Comparison of ENCODE assay signal across 10 mouse cellular contexts in genomic region chr11:88482236-88482635, GRCm38 (mm10).
DNase-seq lines count a peak whose midpoint lies in the region; ATAC-seq lines count a peak whose summit lies in the region.
"Had no signal": no experiment of that assay in that cellular context is flagged by ENCODE, and none has a peak within 500 bp of the region (broad histone marks: within the 10 kb centered on the region; RNA-seq: fewer than 3 reads in every experiment).

No protein-coding gene starts in this region.

- H3K4me2 ChIP-seq in kidney, embryonic 16.5 days (replicated peaks; ENCODE audit: low read depth, low read length): no peak overlapping the region
- H3K4me2 ChIP-seq in embryonic facial prominence, embryonic 14.5 days (ENCODE audit: low read depth, low read length): no peak overlapping the region
- peak overlapping the region; percentile 28 for H3K4me2 ChIP-seq in hindbrain, embryonic 12.5 days (replicated peaks)
- peak overlapping the region; percentile 5; the same call in 1 of the 2 replicates for H3K4me2 ChIP-seq in neural tube, embryonic 13.5 days
- H3K4me2 ChIP-seq: liver, embryonic 13.5 days had no signal

- no peak for DNase-seq in kidney, postnatal 36 days
- no peak for DNase-seq in embryonic facial prominence, embryonic 14.5 days (ENCODE audit: low spot score)
- no peak for DNase-seq in natural killer cell, adult 2 months (ENCODE audit: low spot score in 2 of 2)
- DNase-seq in adipocyte (ENCODE audit: low spot score): no peak
- DNase-seq: liver, embryonic 13.5 days; right cerebral cortex, adult 18-20 months had no signal

- no peak for ATAC-seq in kidney, embryonic 16.5 days (ENCODE audit: low FRiP score, low TSS enrichment)
- no peak for ATAC-seq in embryonic facial prominence, embryonic 14.5 days (ENCODE audit: low read depth)
- ATAC-seq in hindbrain, embryonic 12.5 days (ENCODE audit: low FRiP score): no peak
- no peak for ATAC-seq in neural tube, embryonic 13.5 days (ENCODE audit: low read depth)

- peaks cover 3% of the 10 kb centered on the region; the same call in 1 of the 2 replicates for H3K36me3 ChIP-seq in kidney, embryonic 16.5 days (ENCODE audit: insufficient read depth, low read length)
- peaks cover 15% of the 10 kb centered on the region; the same call in 1 of the 2 replicates for H3K36me3 ChIP-seq in embryonic facial prominence, embryonic 14.5 days (ENCODE audit: control insufficient read depth, insufficient read depth, low read length)
- H3K36me3 ChIP-seq in hindbrain, embryonic 12.5 days: no peaks in the 10 kb centered on the region
- no peaks in the 10 kb centered on the region for H3K36me3 ChIP-seq in neural tube, embryonic 13.5 days
- H3K36me3 ChIP-seq: liver, embryonic 13.5 days had no signal

- H3K27me3 ChIP-seq in kidney, embryonic 16.5 days (ENCODE audit: insufficient read depth, low read length): no peaks in the 10 kb centered on the region
- no peaks in the 10 kb centered on the region for H3K27me3 ChIP-seq in embryonic facial prominence, embryonic 14.5 days (replicated peaks; ENCODE audit: control insufficient read depth, insufficient read depth, low read length)
- H3K27me3 ChIP-seq in hindbrain, embryonic 12.5 days: no peaks in the 10 kb centered on the region
- H3K27me3 ChIP-seq in neural tube, embryonic 13.5 days: no peaks in the 10 kb centered on the region
- H3K27me3 ChIP-seq: CH12.LX; liver, embryonic 13.5 days had no signal

- no peak overlapping the region for H3K9ac ChIP-seq in kidney, embryonic 16.5 days (replicated peaks; ENCODE audit: low read length)
- no peak overlapping the region for H3K9ac ChIP-seq in embryonic facial prominence, embryonic 14.5 days (ENCODE audit: low read depth, low read length)
- no peak overlapping the region for H3K9ac ChIP-seq in hindbrain, embryonic 12.5 days
- peak overlapping the region; percentile 27; the same call in 1 of the 2 replicates for H3K9ac ChIP-seq in neural tube, embryonic 13.5 days
- H3K9ac ChIP-seq: liver, embryonic 13.5 days had no signal

- peaks cover 34% of the 10 kb centered on the region for H3K4me1 ChIP-seq in kidney, embryonic 16.5 days (ENCODE audit: insufficient read depth, low read length)
- peaks cover 18% of the 10 kb centered on the region for H3K4me1 ChIP-seq in embryonic facial prominence, embryonic 14.5 days (ENCODE audit: control insufficient read depth, insufficient read depth, low read length)
- H3K4me1 ChIP-seq in hindbrain, embryonic 12.5 days: peaks cover 76% of the 10 kb centered on the region
- H3K4me1 ChIP-seq in neural tube, embryonic 13.5 days (replicated peaks): peaks cover 86% of the 10 kb centered on the region

- 80% methylated on average over 6 of the region's 6 CpGs for WGBS in kidney, embryonic 16.5 days
- 56% methylated on average over 6 of the region's 6 CpGs for WGBS in embryonic facial prominence, embryonic 14.5 days
- 14% methylated on average over 6 of the region's 6 CpGs for WGBS in hindbrain, embryonic 12.5 days
- WGBS in neural tube, embryonic 13.5 days: 19% methylated on average over 6 of the region's 6 CpGs

- H3K4me3 ChIP-seq in kidney, embryonic 16.5 days (ENCODE audit: low read length): no peak overlapping the region
- no peak overlapping the region for H3K4me3 ChIP-seq in embryonic facial prominence, embryonic 14.5 days (ENCODE audit: low read depth, low read length)
- H3K4me3 ChIP-seq in hindbrain, embryonic 12.5 days: no peak overlapping the region
- no peak overlapping the region for H3K4me3 ChIP-seq in neural tube, embryonic 13.5 days
- H3K4me3 ChIP-seq: liver, embryonic 13.5 days had no signal

- no peaks in the 10 kb centered on the region for H3K9me3 ChIP-seq in kidney, embryonic 16.5 days (ENCODE audit: low read length)
- H3K9me3 ChIP-seq in embryonic facial prominence, embryonic 14.5 days (ENCODE audit: control insufficient read depth, low read length): no peaks in the 10 kb centered on the region
- H3K9me3 ChIP-seq in hindbrain, embryonic 12.5 days (replicated peaks): no peaks in the 10 kb centered on the region
- H3K9me3 ChIP-seq in neural tube, embryonic 13.5 days: no peaks in the 10 kb centered on the region
- H3K9me3 ChIP-seq: liver, embryonic 13.5 days had no signal

- H3K27ac ChIP-seq in kidney, embryonic 16.5 days (ENCODE audit: low read length): peak overlapping the region; percentile 66; the same call in 1 of the 2 replicates
- H3K27ac ChIP-seq in embryonic facial prominence, embryonic 14.5 days (replicated peaks; ENCODE audit: low read depth, low read length): 0 out of 2 replicates have a peak overlapping the region, but pooled peaks have one; percentile 18
- peak overlapping the region; percentile 95 for H3K27ac ChIP-seq in hindbrain, embryonic 12.5 days
- H3K27ac ChIP-seq in neural tube, embryonic 13.5 days (replicated peaks): peak overlapping the region; percentile 90
- H3K27ac ChIP-seq: liver, embryonic 13.5 days had no signal

Comparison
In these comparisons a context has a peak if more than half of its experiments do, and no peak if none do; other contexts are left out.
1. H3K27ac ChIP-seq: peak in every context shown above with its lines; median percentile 95 in hindbrain, embryonic 12.5 days; 90 in neural tube, embryonic 13.5 days; 66 in kidney, embryonic 16.5 days; 18 in embryonic facial prominence, embryonic 14.5 days.
2. H3K4me2 ChIP-seq: peak in hindbrain, embryonic 12.5 days (single experiment) and neural tube, embryonic 13.5 days (single experiment); none in kidney, embryonic 16.5 days (single experiment) and embryonic facial prominence, embryonic 14.5 days (single experiment).